Mouse (Mus musculus): Measurements from ENCODE around the gene Zfp978. TPM values are rescaled to one million over a fixed set of nuclear protein-coding genes. Genes with fewer than 3 reads are reported as not detected.

The Zfp978 gene
- polyA plus RNA-seq, 1 experiment: not detected

Other genes with a start within 250 kb of the Zfp978 start
- gene Zfp991, start 229.3 kb upstream of the Zfp978 start, polyA plus RNA-seq (2012; rRNA removed): 0.41 and 0.55 TPM in 2 replicates
- gene Zfp988, start 55.6 kb upstream of the Zfp978 start, polyA plus RNA-seq (2012; rRNA removed): not detected in 2 replicates
- 0.16 and 0.85 TPM in 2 replicates for gene Zfp982, start 131.1 kb downstream of the Zfp978 start, polyA plus RNA-seq (2012; rRNA removed)
- 0.04 TPM in 2 replicates for gene Gm16503, start 178.9 kb downstream of the Zfp978 start, polyA plus RNA-seq (2012; rRNA removed)
- 0.06 TPM in 1 of 2 replicates, not detected in the other for gene Zfp985, start 192.0 kb downstream of the Zfp978 start, polyA plus RNA-seq (2012; rRNA removed)

All from gonadal fat pad, adult 2 months (tissue).